Mouse (Mus musculus) liver, embryonic 14.5 days (tissue): ENCODE measurements around the gene Spata25. TPM values are rescaled to one million over a fixed set of nuclear protein-coding genes. Genes with fewer than 3 reads are reported as not detected.
"Not testable (repeated sequence)": the region's sequence is repeated elsewhere in the genome, so short reads cannot be mapped to it uniquely, and the experiment has no call there.

Source experiments
- ATAC-seq: fragments of 200-750 bp; cut with Nextera tagmentation; 2 replicates; pipeline ENCODE4 v1.8.0; 2017; ENCODE audit warnings: moderate number of reproducible peaks, mild to moderate bottlenecking, moderate library complexity; ENCODE audit not compliant: insufficient read depth
- DNase-seq, 3 experiments: peaks; one replicate each; pipeline ENCODE4 v3.0.0-alpha.2; 2012 to 2013; ENCODE audit warnings: low read depth in 3 of 3, low spot score in 3 of 3
- H3K27ac ChIP-seq: fragments of 300-500 bp; sonication (generic); 2 replicates; pipeline ENCODE4 v1.5.1; 2014; ENCODE audit warnings: moderate library complexity, mild to moderate bottlenecking, control low read depth, inconsistent platforms
- H3K27me3 ChIP-seq: fragments of 300-500 bp; sonication (generic); 2 replicates; pipeline ENCODE4 v1.6.1; 2014; ENCODE audit warnings: mild to moderate bottlenecking, low read length, moderate library complexity; ENCODE audit not compliant: control insufficient read depth, insufficient read depth
- H3K36me3 ChIP-seq: fragments of 300-500 bp; sonication (generic); replicated peaks from 2 replicates; pipeline ENCODE4 v1.6.1; 2014; ENCODE audit warnings: low read depth; ENCODE audit not compliant: control insufficient read depth, insufficient read depth
- H3K4me1 ChIP-seq, 2 experiments: fragments of 200-500 bp in 1 of 2; fragments of 300-500 bp in 1 of 2; sonication (generic) in 1 of 2; replicated peaks; 2 replicates each; pipeline ENCODE4 v1.6.1; 2012 to 2014; ENCODE audit warnings: antibody characterized with exemption in 1 of 2, inconsistent platforms in 1 of 2, low read length in 1 of 2; ENCODE audit not compliant: control insufficient read depth in 2 of 2, insufficient read depth in 2 of 2
- H3K4me2 ChIP-seq: fragments of 300-500 bp; sonication (generic); 2 replicates; pipeline ENCODE4 v1.6.1; 2014; ENCODE audit warnings: low read depth, mild to moderate bottlenecking, control low read depth, moderate library complexity
- H3K4me3 ChIP-seq, 2 experiments: fragments of 200-500 bp in 1 of 2; fragments of 300-500 bp in 1 of 2; sonication (generic) in 1 of 2; 2 replicates each; pipeline ENCODE4 v1.5.1; 2012 to 2014; ENCODE audit warnings: low read depth in 2 of 2, low read length in 2 of 2, mild to moderate bottlenecking in 2 of 2, control low read depth in 1 of 2, inconsistent platforms in 1 of 2, moderate library complexity in 1 of 2; ENCODE audit not compliant: insufficient read depth in 1 of 2
- H3K9ac ChIP-seq: fragments of 300-500 bp; sonication (generic); replicated peaks from 2 replicates; pipeline ENCODE4 v1.6.1; 2014; ENCODE audit warnings: mild to moderate bottlenecking, control low read depth, moderate library complexity
- H3K9me3 ChIP-seq: fragments of 300-500 bp; sonication (generic); 2 replicates; pipeline ENCODE4 v1.6.1; 2016; ENCODE audit warnings: low read length, mixed read lengths; ENCODE audit not compliant: control insufficient read depth
- CTCF ChIP-seq: IDR thresholded peaks from 2 replicates; pipeline ENCODE4 v1.5.1; 2016; ENCODE audit warnings: antibody characterized with exemption, low read depth, control low read depth
- EP300 ChIP-seq: IDR thresholded peaks from 2 replicates; pipeline ENCODE4 v1.6.1; 2016; ENCODE audit warnings: antibody characterized with exemption, low read depth
- whole genome bisulfite sequencing: fragments of 180-500 bp; shearing (Covaris S2); extraction: QIAGEN DNeasy Blood & Tissue Kit; methylation state at CpG from one replicate; pipeline ENCODE4 v1.1.7; 2014; ENCODE audit not compliant: insufficient replicate concordance; 5-methylcytosine and 5-hydroxymethylcytosine counted together
- polyA plus RNA-seq, 2 experiments: library from polyadenylated mRNA; depleted of rRNA in 1 of 2; stranded (reverse) in 1 of 2; unstranded in 1 of 2; fragments of >200 nt; fragmentation: Nextera tagmentation in 1 of 2; extraction: Ambion mirVana in 1 of 2; gene quantifications; 2 replicates each; pipeline versions ENCODE4 v1.2.1 to v1.2.3; 2012 to 2014

The Spata25 gene
- polyA plus RNA-seq, 2 experiments, result not detected

DNA sequence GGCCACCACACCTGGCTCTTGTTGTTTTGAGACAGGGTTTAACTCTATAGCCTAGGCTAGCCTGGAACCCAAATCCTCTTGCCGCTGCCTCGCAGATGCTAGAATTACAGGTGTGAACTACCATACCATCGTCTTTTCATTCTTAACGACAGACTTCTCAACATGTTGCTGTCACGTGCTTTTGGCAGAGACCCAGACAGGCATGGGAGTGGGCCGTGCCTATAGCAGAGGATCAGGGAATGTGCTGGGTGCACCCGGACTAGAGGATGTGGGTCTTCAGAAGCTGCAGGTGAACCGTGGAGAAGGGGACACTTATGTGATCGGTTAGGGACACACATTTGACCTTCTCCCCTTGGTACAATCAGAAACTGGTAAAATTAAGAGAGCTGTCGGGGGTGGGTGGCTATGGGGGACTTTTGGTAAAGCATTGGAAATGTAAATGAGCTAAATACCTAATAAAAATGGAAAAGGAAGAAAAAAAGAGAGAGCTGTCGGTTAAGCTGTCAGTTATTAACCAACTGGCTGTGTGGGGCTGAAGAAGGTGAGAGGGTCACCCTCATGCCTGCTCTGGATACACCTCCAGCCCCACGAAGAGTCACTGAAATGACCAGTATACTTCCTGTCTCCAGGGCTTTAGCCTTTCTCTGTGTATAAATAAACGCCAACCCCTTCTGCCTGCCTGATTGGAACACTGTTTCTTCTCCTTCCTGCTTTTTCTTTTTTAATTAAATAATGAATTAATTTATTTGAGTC lies 27.9 kb downstream of the Spata25 start:
- no peak overlapping the region for H3K4me2 ChIP-seq
- H3K36me3 ChIP-seq, result peaks cover 28% of the 10 kb centered on the region
- WGBS, result 83% methylated on average over 13 of the region's 13 CpGs
- peaks cover 7 to 8% of the 10 kb centered on the region in 2 experiments for H3K4me1 ChIP-seq
- H3K4me3 ChIP-seq, result no peak overlapping the region
- DNase-seq (no peak), ATAC-seq (no peak)
- H3K27ac ChIP-seq, result no peak overlapping the region
- no peaks in the 10 kb centered on the region for H3K9me3 ChIP-seq
- no peak overlapping the region for H3K9ac ChIP-seq
- no peaks in the 10 kb centered on the region for H3K27me3 ChIP-seq
- TF ChIP-seq CTCF (no peak), EP300 (no peak)

DNA sequence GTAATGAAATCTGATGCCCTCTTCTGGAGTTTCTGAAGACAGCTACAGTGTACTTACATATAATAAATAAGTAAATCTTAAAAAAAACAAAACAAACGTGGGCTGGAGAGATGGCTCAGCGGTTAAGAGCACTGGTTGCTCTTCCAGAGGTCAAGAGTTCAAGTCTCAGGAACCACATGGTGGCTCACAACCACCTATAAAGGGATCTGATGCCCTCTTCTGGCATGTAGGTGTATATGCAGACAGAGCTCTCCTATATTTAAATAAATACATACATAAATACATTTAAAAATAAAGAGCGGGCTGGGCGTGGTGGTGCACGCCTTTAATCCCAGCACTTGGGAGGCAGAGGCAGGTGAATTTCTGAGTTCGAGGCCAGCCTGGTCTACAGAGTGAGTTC lies 29.8 kb downstream of the Spata25 start:
- TF ChIP-seq CTCF, result peak; percentile 54
- not testable (repeated sequence) for H3K9ac ChIP-seq, H3K27ac ChIP-seq, ATAC-seq, DNase-seq, H3K9me3 ChIP-seq, H3K4me1 ChIP-seq, H3K4me3 ChIP-seq, H3K27me3 ChIP-seq, H3K4me2 ChIP-seq
- WGBS, result 68% methylated on average over 6 of the region's 6 CpGs
- peaks cover 38% of the 10 kb centered on the region for H3K36me3 ChIP-seq

DNA sequence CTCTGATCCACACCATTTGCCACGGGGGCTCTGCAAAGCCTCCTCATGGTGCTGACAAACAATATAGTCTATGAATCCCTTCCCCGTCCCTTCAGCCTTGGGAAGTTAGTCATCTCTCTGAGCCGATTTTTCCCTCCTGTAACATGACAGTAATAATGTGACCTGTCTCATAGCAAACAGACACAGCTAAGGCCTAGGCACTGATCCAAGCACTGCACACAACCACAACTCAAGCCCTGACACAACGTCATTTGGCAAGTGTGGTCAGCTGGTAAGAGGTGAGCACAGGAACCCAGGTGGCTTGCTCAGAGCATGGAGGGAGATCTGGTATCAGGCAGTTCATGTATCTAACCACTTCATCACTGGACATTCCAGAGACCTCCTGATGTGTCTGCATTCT lies 32.5 kb downstream of the Spata25 start:
- 75% methylated on average over 4 of the region's 4 CpGs for WGBS

DNA sequence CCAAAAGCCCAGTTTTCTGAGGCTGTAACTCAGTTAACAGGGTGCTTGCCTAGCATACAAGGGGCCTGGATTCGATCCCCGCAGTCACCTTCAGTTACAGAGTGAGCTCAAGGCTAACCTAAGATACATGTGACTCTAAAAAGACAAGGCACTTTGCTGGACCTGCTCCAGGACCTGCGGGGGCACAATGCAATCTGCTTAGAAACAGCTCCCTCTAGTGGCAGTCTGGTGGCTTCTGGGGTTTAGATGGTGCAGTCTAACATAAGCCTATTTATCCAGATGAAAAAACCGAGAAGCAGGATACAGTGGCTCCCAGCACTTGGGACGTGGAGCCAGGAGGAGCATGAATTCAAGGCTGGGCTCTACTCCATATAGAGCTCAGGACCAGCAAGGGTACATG lies 34.0 kb downstream of the Spata25 start:
- Histone ChIP-seq H3K9ac (no peak overlapping the region), H3K9me3 (no peaks in the 10 kb centered on the region), H3K4me2 (no peak overlapping the region), H3K36me3 (peaks cover 31% of the 10 kb centered on the region), H3K4me1 (peaks cover 0 to 3% of the 10 kb centered on the region in 2 experiments; a peak in 2 of 4 replicates), H3K4me3 (no peak overlapping the region), H3K27ac (no peak overlapping the region), H3K27me3 (no peaks in the 10 kb centered on the region)
- peak; percentile 73 to 77 (median 76) for DNase-seq
- peak; percentile 67 for ATAC-seq
- no peak for TF ChIP-seq EP300
- peak; percentile 96 for TF ChIP-seq CTCF
- 29% methylated on average over 5 of the region's 5 CpGs for WGBS

More for the DNA sequence above, 32.5 kb downstream of the Spata25 start:
- Histone ChIP-seq H3K9me3 (no peaks in the 10 kb centered on the region), H3K27ac (no peak overlapping the region), H3K9ac (no peak overlapping the region), H3K4me1 (no peaks in the 10 kb centered on the region; a peak in 1 of 4 replicates), H3K4me2 (no peak overlapping the region), H3K4me3 (no peak overlapping the region), H3K36me3 (peaks cover 39% of the 10 kb centered on the region), H3K27me3 (no peaks in the 10 kb centered on the region)
- ATAC-seq (no peak), DNase-seq (no peak)
- no peak for TF ChIP-seq CTCF
- TF ChIP-seq EP300, result no peak

GRCm38 (mm10) chr2:164793772-164794171 lies 34.6 kb downstream of the Spata25 start:
- Histone ChIP-seq H3K27ac (peak overlapping the region; percentile 14; the same call in 1 of the 2 replicates), H3K36me3 (peaks cover 31% of the 10 kb centered on the region), H3K9ac (no peak overlapping the region), H3K4me2 (no peak overlapping the region), H3K4me1 (peaks cover 0 to 6% of the 10 kb centered on the region in 2 experiments; a peak in 2 of 4 replicates), H3K27me3 (no peaks in the 10 kb centered on the region), H3K4me3 (no peak overlapping the region), H3K9me3 (no peaks in the 10 kb centered on the region)
- ATAC-seq (peak; percentile 17; the same call in 1 of the 2 replicates), DNase-seq (no peak)
- WGBS, result 72% methylated on average over 2 of the region's 2 CpGs
- no peak for TF ChIP-seq CTCF
- no peak for TF ChIP-seq EP300
